Mouse (Mus musculus): ENCODE results near the gene Gm49322.

DNA sequence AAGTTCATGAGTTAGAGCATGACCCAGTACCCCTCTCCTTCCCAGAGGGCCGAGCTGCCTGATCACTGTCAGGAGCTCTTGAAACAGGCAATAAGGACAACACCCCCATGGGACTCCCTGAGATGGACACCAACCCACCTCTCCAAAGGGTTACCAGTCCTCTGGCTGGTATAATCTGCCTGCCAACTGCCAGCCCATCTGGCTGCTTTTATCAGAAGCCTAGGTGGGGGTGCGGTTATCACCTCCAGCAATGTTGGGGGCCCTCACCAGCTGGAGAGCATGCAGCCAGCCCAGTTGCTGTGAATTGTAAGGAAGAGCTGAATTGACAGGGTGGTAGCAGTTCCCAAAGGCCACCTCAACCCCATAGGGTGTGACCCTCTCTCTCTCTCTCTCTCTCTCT, 33.3 kb upstream of the Gm49322 start:
- TF ChIP-seq CTCF (IDR thresholded peaks at IDR 0.05; ENCODE audit: low read depth, low read length), result no peak
- no peak for TF ChIP-seq POLR2A (IDR thresholded peaks at IDR 0.05; ENCODE audit: borderline replicate concordance, low read depth, low read length)
